Comparison of ENCODE assay signal across 9 mouse cellular contexts in genomic region chr3:32317165-32317900, GRCm38 (mm10). TPM values are rescaled to one million over a fixed set of nuclear protein-coding genes. Genes with fewer than 3 reads are reported as not detected.
DNase-seq lines count a peak whose midpoint lies in the region; ATAC-seq and TF ChIP-seq lines count a peak whose summit lies in the region.
"Had no signal": no experiment of that assay in that cellular context is flagged by ENCODE, and none has a peak within 500 bp of the region (broad histone marks: within the 10 kb centered on the region; RNA-seq: fewer than 3 reads in every experiment).

No protein-coding gene starts in this region.

- 25% methylated on average over 12 of the region's 12 CpGs for WGBS in bone marrow, adult 2 months
- WGBS in forebrain, embryonic 14.5 days, result 22% methylated on average over 12 of the region's 12 CpGs
- 26% methylated on average over 12 of the region's 12 CpGs for WGBS in intestine, postnatal 0 days
- WGBS in limb, embryonic 10.5 days, result 28% methylated on average over 12 of the region's 12 CpGs
- 29% methylated on average over 12 of the region's 12 CpGs for WGBS in neural tube, embryonic 12.5 days

- no peak overlapping the region for H3K9ac ChIP-seq in forebrain, embryonic 14.5 days (ENCODE audit: low read length)
- no peak overlapping the region for H3K9ac ChIP-seq in intestine, postnatal 0 days (ENCODE audit: low read depth, low read length)
- H3K9ac ChIP-seq in neural tube, embryonic 12.5 days, result no peak overlapping the region
- H3K9ac ChIP-seq: liver, embryonic 13.5 days had no signal

- no peaks in the 10 kb centered on the region for H3K27me3 ChIP-seq in forebrain, embryonic 14.5 days (replicated peaks; ENCODE audit: control insufficient read depth, insufficient read depth, low read length)
- H3K27me3 ChIP-seq in intestine, postnatal 0 days (replicated peaks; ENCODE audit: control insufficient read depth, insufficient read depth, low read length), result no peaks in the 10 kb centered on the region
- 0 out of 2 replicates have a peak, but pooled peaks cover 3% of the 10 kb centered on the region for H3K27me3 ChIP-seq in limb, embryonic 10.5 days (ENCODE audit: low read depth, poor library complexity, severe bottlenecking)
- no peaks in the 10 kb centered on the region for H3K27me3 ChIP-seq in neural tube, embryonic 12.5 days (replicated peaks)
- H3K27me3 ChIP-seq: liver, embryonic 13.5 days had no signal

- peak; percentile 85 for ATAC-seq in forebrain, embryonic 14.5 days
- no peak for ATAC-seq in intestine, postnatal 0 days
- ATAC-seq in neural tube, embryonic 12.5 days (ENCODE audit: low FRiP score, low read depth), result peak; percentile 76; the same call in 1 of the 2 replicates

- no peaks in the 10 kb centered on the region for H3K4me1 ChIP-seq in bone marrow, adult 2 months (ENCODE audit: control insufficient read depth, insufficient read depth, low read length)
- no peaks in the 10 kb centered on the region for H3K4me1 ChIP-seq in forebrain, embryonic 14.5 days (ENCODE audit: control insufficient read depth, insufficient read depth, low read length)
- no peaks in the 10 kb centered on the region for H3K4me1 ChIP-seq in intestine, postnatal 0 days (replicated peaks; ENCODE audit: control insufficient read depth, insufficient read depth, low read length)
- no peaks in the 10 kb centered on the region for H3K4me1 ChIP-seq in limb, embryonic 10.5 days
- no peaks in the 10 kb centered on the region for H3K4me1 ChIP-seq in neural tube, embryonic 12.5 days
- H3K4me1 ChIP-seq: liver, embryonic 13.5 days had no signal

- H3K36me3 ChIP-seq in forebrain, embryonic 14.5 days (ENCODE audit: control insufficient read depth, insufficient read depth, low read length), result no peaks in the 10 kb centered on the region
- no peaks in the 10 kb centered on the region for H3K36me3 ChIP-seq in intestine, postnatal 0 days (ENCODE audit: control insufficient read depth, insufficient read depth)
- no peaks in the 10 kb centered on the region for H3K36me3 ChIP-seq in limb, embryonic 10.5 days
- no peaks in the 10 kb centered on the region for H3K36me3 ChIP-seq in neural tube, embryonic 12.5 days
- H3K36me3 ChIP-seq: liver, embryonic 13.5 days had no signal

- no peaks in the 10 kb centered on the region for H3K9me3 ChIP-seq in forebrain, embryonic 14.5 days (replicated peaks; ENCODE audit: control insufficient read depth, low read length)
- no peaks in the 10 kb centered on the region for H3K9me3 ChIP-seq in intestine, postnatal 0 days (ENCODE audit: control insufficient read depth)
- H3K9me3 ChIP-seq in limb, embryonic 10.5 days (replicated peaks), result no peaks in the 10 kb centered on the region
- no peaks in the 10 kb centered on the region for H3K9me3 ChIP-seq in neural tube, embryonic 12.5 days
- H3K9me3 ChIP-seq: liver, embryonic 13.5 days had no signal

- H3K27ac ChIP-seq in bone marrow, adult 2 months (ENCODE audit: control insufficient read depth, insufficient read depth, low read depth, low read length, poor library complexity), result no peak overlapping the region
- H3K27ac ChIP-seq in forebrain, embryonic 14.5 days (ENCODE audit: low read depth, low read length), result no peak overlapping the region
- no peak overlapping the region for H3K27ac ChIP-seq in intestine, postnatal 0 days (ENCODE audit: low read depth, low read length)
- H3K27ac ChIP-seq in limb, embryonic 10.5 days, result no peak overlapping the region
- H3K27ac ChIP-seq in neural tube, embryonic 12.5 days, result no peak overlapping the region
- H3K27ac ChIP-seq: liver, embryonic 13.5 days had no signal

- 0 out of 2 replicates have a peak, but pooled peaks have one; percentile 23 for TF ChIP-seq CTCF in bone marrow, adult 2 months (IDR thresholded peaks at IDR 0.05; ENCODE audit: control insufficient read depth, insufficient read depth, low read length)
- TF ChIP-seq CTCF in intestine, postnatal 0 days (IDR thresholded peaks at IDR 0.05; ENCODE audit: low read depth), result peak; percentile 79

- no peak for TF ChIP-seq POLR2A in bone marrow, adult 2 months (IDR thresholded peaks at IDR 0.05; ENCODE audit: borderline replicate concordance, control insufficient read depth, low read depth, low read length)

- H3K4me2 ChIP-seq in forebrain, embryonic 14.5 days (ENCODE audit: low read length), result no peak overlapping the region
- no peak overlapping the region for H3K4me2 ChIP-seq in intestine, postnatal 0 days (replicated peaks; ENCODE audit: low read depth)
- H3K4me2 ChIP-seq in neural tube, embryonic 12.5 days (replicated peaks), result no peak overlapping the region
- H3K4me2 ChIP-seq: liver, embryonic 13.5 days had no signal

- H3K4me3 ChIP-seq in bone marrow, adult 2 months (replicated peaks; ENCODE audit: control insufficient read depth, low read depth, low read length), result no peak overlapping the region
- H3K4me3 ChIP-seq in forebrain, embryonic 14.5 days (ENCODE audit: low read depth, low read length), result no peak overlapping the region
- H3K4me3 ChIP-seq in intestine, postnatal 0 days (ENCODE audit: low read depth, low read length), result no peak overlapping the region
- H3K4me3 ChIP-seq in limb, embryonic 10.5 days, result no peak overlapping the region
- H3K4me3 ChIP-seq in neural tube, embryonic 12.5 days, result no peak overlapping the region
- H3K4me3 ChIP-seq: liver, embryonic 13.5 days had no signal

- peak; percentile 57 to 61 for DNase-seq in left cerebral cortex, adult 18-20 months (ENCODE audit: low spot score in 2 of 2)
- no peak for DNase-seq in left cerebral cortex, adult 11 months (ENCODE audit: low spot score)
- DNase-seq in forebrain, embryonic 14.5 days (ENCODE audit: low spot score), result peak; percentile 75
- DNase-seq in limb, embryonic 10.5 days (ENCODE audit: low spot score), result peak; percentile 62
- no peak for DNase-seq in adipocyte (ENCODE audit: low spot score)
- DNase-seq: liver, embryonic 13.5 days had no signal

RNA-seq across cellular contexts. Expression of gene Zmat3, which starts 48.5 kb away (rescaled TPM):
- total RNA-seq in left cerebral cortex, adult 18-20 months (2021), result 10 to 100 TPM; 76.3 to 78.7 TPM
- 1.3 and 6.0 TPM in 2 replicates for polyA plus RNA-seq in bone marrow, adult 2 months (2011; ENCODE audit: insufficient read depth, insufficient read length, low replicate concordance, missing spikeins)
- polyA plus RNA-seq in forebrain, embryonic 14.5 days (2014; fragmentation: Nextera tagmentation; extraction: Ambion mirVana), result 6.8 and 7.2 TPM in 2 replicates
- 2.8 and 3.1 TPM in 2 replicates for polyA plus RNA-seq in intestine, postnatal 0 days (2015; fragmentation: Nextera tagmentation; extraction: Ambion mirVana)
- 4.7 and 5.4 TPM in 2 replicates for polyA plus RNA-seq in limb, embryonic 10.5 days (2016; fragmentation: Nextera tagmentation; extraction: Ambion mirVana)
- 8.2 and 8.7 TPM in 2 replicates for polyA plus RNA-seq in neural tube, embryonic 12.5 days (2016; fragmentation: Nextera tagmentation; extraction: Ambion mirVana)

Comparison
In these comparisons a context has a peak if more than half of its experiments do, and no peak if none do; other contexts are left out.
1. DNase-seq: peak in left cerebral cortex, adult 18-20 months (2 of 2), forebrain, embryonic 14.5 days (single experiment) and limb, embryonic 10.5 days (single experiment); none in left cerebral cortex, adult 11 months (single experiment) and adipocyte (single experiment).